16 mouse cellular contexts compared by ENCODE assay signal in the genomic region with DNA sequence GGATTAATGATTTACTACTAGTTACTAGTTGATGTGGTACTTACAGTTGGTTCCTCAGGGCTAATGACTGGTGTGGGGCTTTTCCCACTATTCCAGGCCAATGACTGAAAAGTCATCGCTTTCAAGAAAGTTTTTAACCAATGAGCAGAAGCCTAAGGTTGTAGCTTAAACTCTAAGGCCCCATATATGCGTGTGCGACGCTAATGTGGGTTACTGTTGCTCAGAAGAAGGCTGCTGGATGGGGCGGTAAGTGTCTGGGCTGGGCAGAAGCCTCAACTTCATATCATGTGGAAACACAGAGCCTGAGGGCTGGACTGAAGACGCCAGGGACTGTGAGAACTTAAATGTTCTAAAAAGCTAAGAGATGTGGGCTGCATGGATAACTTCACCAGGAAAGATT. TPM values are rescaled to one million over a fixed set of nuclear protein-coding genes. Genes with fewer than 3 reads are reported as not detected.
"Had no signal": no experiment of that assay in that cellular context is flagged by ENCODE, and none has a peak within 500 bp of the region (broad histone marks: within the 10 kb centered on the region; RNA-seq: fewer than 3 reads in every experiment).

TSS of gene Slc12a1 (plus strand) at position 118 of the 400 bp plus-strand sequence.

- DNase-seq: liver, embryonic 13.5 days; liver, postnatal 0 days; lung, postnatal 14 days; right cerebral cortex, postnatal 14 days; thymus, adult 2 months; thymus, postnatal 25 days had no signal

- H3K9me3 ChIP-seq: intestine, embryonic 15.5 days; limb, embryonic 15.5 days; liver, embryonic 13.5 days; lung, embryonic 15.5 days; megakaryocyte, embryonic 14.5 days; stomach, embryonic 15.5 days had no signal

- H3K4me3 ChIP-seq: intestine, embryonic 15.5 days; limb, embryonic 15.5 days; liver, embryonic 13.5 days; lung, embryonic 15.5 days; megakaryocyte, embryonic 14.5 days; stomach, embryonic 15.5 days had no signal

- H3K36me3 ChIP-seq: intestine, embryonic 15.5 days; limb, embryonic 15.5 days; liver, embryonic 13.5 days; lung, embryonic 15.5 days; stomach, embryonic 15.5 days had no signal

- H3K27ac ChIP-seq: intestine, embryonic 15.5 days; limb, embryonic 15.5 days; liver, embryonic 13.5 days; macrophage; stomach, embryonic 15.5 days had no signal

- H3K27me3 ChIP-seq: intestine, embryonic 15.5 days; limb, embryonic 15.5 days; liver, embryonic 13.5 days; lung, embryonic 15.5 days; stomach, embryonic 15.5 days had no signal

- ATAC-seq: intestine, embryonic 15.5 days; liver, postnatal 0 days; midbrain, embryonic 16.5 days had no signal

- H3K4me2 ChIP-seq: intestine, embryonic 15.5 days; limb, embryonic 15.5 days; liver, embryonic 13.5 days; midbrain, embryonic 11.5 days; stomach, embryonic 15.5 days had no signal

- H3K9ac ChIP-seq: intestine, embryonic 15.5 days; limb, embryonic 15.5 days; liver, embryonic 13.5 days; liver, postnatal 0 days; lung, embryonic 15.5 days; stomach, embryonic 15.5 days had no signal

- H3K4me1 ChIP-seq: intestine, embryonic 15.5 days; limb, embryonic 15.5 days; liver, embryonic 13.5 days; lung, embryonic 15.5 days; stomach, embryonic 15.5 days had no signal

RNA-seq across cellular contexts. Expression of gene Slc12a1, which starts in this region (rescaled TPM):
- total RNA-seq: left cerebral cortex, postnatal 25 days had no signal
- polyA plus RNA-seq: intestine, embryonic 15.5 days; limb, embryonic 11.5 days; limb, embryonic 15.5 days; liver, embryonic 13.5 days; liver, postnatal 0 days; lung, embryonic 15.5 days; macrophage; stomach, embryonic 15.5 days had no signal
